Mouse (Mus musculus) midbrain, embryonic 15.5 days (tissue): Measurements from ENCODE around the gene Sbk2. TPM values are rescaled to one million over a fixed set of nuclear protein-coding genes. Genes with fewer than 3 reads are reported as not detected.
A peak's percentile ranks its signal among the peaks of the same experiment; 100 is the strongest.

Experiments used
- ATAC-seq: fragments of 200-750 bp; cut with Nextera tagmentation; replicated peaks from 2 replicates; pipeline ENCODE4 v1.8.0; 2017; ENCODE audit warnings: moderate TSS enrichment
- H3K27ac ChIP-seq: fragments of 300-500 bp; sonication (generic); 2 replicates; pipeline ENCODE4 v1.5.1; 2015; ENCODE audit warnings: mild to moderate bottlenecking, inconsistent platforms
- H3K27me3 ChIP-seq: fragments of 300-500 bp; sonication (generic); replicated peaks from 2 replicates; pipeline ENCODE4 v1.6.1; 2015; ENCODE audit warnings: inconsistent platforms
- H3K36me3 ChIP-seq: fragments of 300-500 bp; sonication (generic); replicated peaks from 2 replicates; pipeline ENCODE4 v1.6.1; 2015; ENCODE audit warnings: inconsistent platforms
- H3K4me1 ChIP-seq: fragments of 300-500 bp; sonication (generic); 2 replicates; pipeline ENCODE4 v1.6.1; 2015; ENCODE audit warnings: inconsistent platforms
- H3K4me2 ChIP-seq: fragments of 300-500 bp; sonication (generic); 2 replicates; pipeline ENCODE4 v1.6.1; 2015; ENCODE audit warnings: inconsistent platforms, mild to moderate bottlenecking, moderate library complexity
- H3K4me3 ChIP-seq: fragments of 300-500 bp; sonication (generic); 2 replicates; pipeline ENCODE4 v1.5.1; 2015; ENCODE audit warnings: mild to moderate bottlenecking, inconsistent platforms
- H3K9ac ChIP-seq: fragments of 300-500 bp; sonication (generic); 2 replicates; pipeline ENCODE4 v1.6.1; 2015; ENCODE audit warnings: mild to moderate bottlenecking, inconsistent platforms
- H3K9me3 ChIP-seq: fragments of 300-500 bp; sonication (generic); 2 replicates; pipeline ENCODE4 v1.6.1; 2016; ENCODE audit warnings: inconsistent platforms
- WGBS: fragments of 180-500 bp; shearing (Covaris S2); methylation state at CpG from one replicate; pipeline ENCODE4 v1.1.7; 2015; ENCODE audit warnings: mixed read lengths; 5-methylcytosine and 5-hydroxymethylcytosine counted together
- polyA plus RNA-seq: library from polyadenylated mRNA; unstranded; fragments of >200 nt; fragmentation: Nextera tagmentation; extraction: Ambion mirVana; gene quantifications from 2 replicates; pipeline ENCODE4 v1.2.1, GENCODE M21; 2015

Gene Sbk2
- polyA plus RNA-seq, 1 experiment from 2014 or later, result not detected

DNA sequence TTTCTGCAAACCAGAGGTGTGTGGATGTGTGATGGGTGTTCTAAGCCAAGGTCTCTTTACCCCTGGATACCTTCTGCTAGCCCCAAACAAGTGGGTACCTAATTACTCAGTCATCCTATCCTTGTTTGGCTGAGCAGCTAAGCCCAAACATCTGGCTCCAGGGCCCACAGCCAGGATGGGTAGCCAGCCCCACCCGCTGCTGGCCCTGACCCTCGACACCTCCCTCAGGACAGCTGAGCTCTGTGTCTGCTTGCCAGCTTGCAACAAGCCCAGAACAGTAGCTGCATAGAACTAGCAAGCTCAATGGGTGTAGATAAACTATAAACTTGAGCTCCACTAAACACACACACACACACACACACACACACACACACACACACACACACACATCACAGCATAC lies 16.4 kb downstream of the Sbk2 start:
- Histone ChIP-seq H3K4me3 (no peak overlapping the region), H3K27ac (no peak overlapping the region), H3K36me3 (no peaks in the 10 kb centered on the region), H3K27me3 (no peaks in the 10 kb centered on the region), H3K4me2 (no peak overlapping the region), H3K9ac (no peak overlapping the region), H3K4me1 (no peaks in the 10 kb centered on the region), H3K9me3 (no peaks in the 10 kb centered on the region)
- no peak for ATAC-seq
- 58% methylated on average over 2 of the region's 2 CpGs for whole genome bisulfite sequencing

DNA sequence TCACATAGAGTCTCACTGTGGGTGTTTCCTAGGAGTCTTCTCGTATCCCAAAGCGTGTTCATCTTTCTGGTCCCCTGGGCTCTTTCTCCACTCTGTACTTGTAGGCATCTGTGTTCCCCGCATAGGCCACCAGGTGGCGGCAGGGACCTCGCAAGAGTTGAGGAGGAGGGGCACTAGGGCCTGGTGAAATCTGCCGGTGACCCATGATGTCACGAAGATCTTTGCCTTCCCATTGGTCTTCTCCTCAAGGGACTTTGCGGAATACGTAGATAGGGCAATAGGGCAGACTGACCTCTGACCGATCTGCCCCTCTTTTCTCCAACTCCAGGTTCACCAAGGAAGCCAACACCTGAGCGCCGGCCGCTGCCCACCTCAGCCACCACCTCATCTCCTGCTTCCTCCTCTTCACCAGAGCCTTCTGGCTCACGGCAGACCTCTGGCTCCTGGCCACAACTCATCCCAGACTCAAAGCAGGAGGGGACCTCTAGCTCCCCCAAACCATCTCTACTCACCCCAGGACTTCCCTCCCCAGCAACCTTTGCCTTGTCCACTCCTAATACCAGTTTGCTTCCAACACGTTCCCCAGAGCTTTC lies 20.9 kb downstream of the Sbk2 start:
- Histone ChIP-seq H3K9ac (no peak overlapping the region), H3K27ac (no peak overlapping the region), H3K36me3 (no peaks in the 10 kb centered on the region), H3K4me3 (peak overlapping the region; percentile 36), H3K9me3 (no peaks in the 10 kb centered on the region), H3K27me3 (no peaks in the 10 kb centered on the region), H3K4me2 (peak overlapping the region; percentile 48), H3K4me1 (no peaks in the 10 kb centered on the region)
- ATAC-seq, result peak; percentile 67
- 20% methylated on average over 15 of the region's 15 CpGs for WGBS

GRCm38 (mm10) chr7:4942673-4943072 lies 21.5 kb downstream of the Sbk2 start:
- H3K9me3 ChIP-seq, result no peaks in the 10 kb centered on the region
- no peak overlapping the region for H3K4me2 ChIP-seq
- no peak overlapping the region for H3K27ac ChIP-seq
- 59% methylated on average over 5 of the region's 5 CpGs for WGBS
- no peak overlapping the region for H3K4me3 ChIP-seq
- no peaks in the 10 kb centered on the region for H3K4me1 ChIP-seq
- no peak overlapping the region for H3K9ac ChIP-seq
- H3K27me3 ChIP-seq, result no peaks in the 10 kb centered on the region
- no peak for ATAC-seq
- no peaks in the 10 kb centered on the region for H3K36me3 ChIP-seq

- no peaks in the 10 kb centered on the region for H3K4me1 ChIP-seq
- H3K36me3 ChIP-seq, result no peaks in the 10 kb centered on the region
- 22% methylated on average over 9 of the region's 9 CpGs for WGBS
- H3K4me2 ChIP-seq, result no peak overlapping the region
- no peak overlapping the region for H3K9ac ChIP-seq
- 0 out of 2 replicates have a peak, but pooled peaks have one; percentile 46 for ATAC-seq
- no peaks in the 10 kb centered on the region for H3K9me3 ChIP-seq
- no peak overlapping the region for H3K4me3 ChIP-seq
- no peak overlapping the region for H3K27ac ChIP-seq
- H3K27me3 ChIP-seq, result no peaks in the 10 kb centered on the region
These were observed 24.1 kb downstream of the Sbk2 start for GRCm38 (mm10) chr7:4940068-4940479.

DNA sequence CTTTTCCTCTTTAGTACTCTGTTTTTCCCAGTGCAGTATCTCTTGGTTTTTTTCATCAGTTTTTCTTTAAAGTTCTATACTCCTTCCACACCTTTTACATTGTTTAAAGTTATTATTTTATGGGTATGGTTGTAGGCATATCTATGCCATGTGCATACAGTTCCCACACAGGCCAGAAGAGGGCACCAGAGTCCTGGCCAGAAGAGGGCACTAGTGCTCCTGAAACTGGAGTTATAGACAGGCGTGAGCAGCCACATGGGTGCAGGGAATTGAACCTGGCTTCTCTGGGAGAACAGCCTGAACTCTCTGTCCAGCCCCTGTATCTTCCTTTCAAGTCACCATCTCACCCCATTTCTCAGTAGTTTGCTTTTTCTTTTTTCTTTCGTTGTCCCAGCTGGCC lies 25.8 kb downstream of the Sbk2 start:
- Histone ChIP-seq H3K9me3 (no peaks in the 10 kb centered on the region), H3K4me3 (no peak overlapping the region), H3K9ac (no peak overlapping the region), H3K4me1 (no peaks in the 10 kb centered on the region), H3K27me3 (no peaks in the 10 kb centered on the region), H3K27ac (no peak overlapping the region), H3K4me2 (no peak overlapping the region), H3K36me3 (no peaks in the 10 kb centered on the region)
- no peak for ATAC-seq
- 31% methylated on average over 2 of the region's 2 CpGs for WGBS

GRCm38 (mm10) chr7:4937392-4937791 lies 26.8 kb downstream of the Sbk2 start:
- no peak overlapping the region for H3K27ac ChIP-seq
- no peaks in the 10 kb centered on the region for H3K27me3 ChIP-seq
- no peaks in the 10 kb centered on the region for H3K36me3 ChIP-seq
- no peak for ATAC-seq
- no peak overlapping the region for H3K4me3 ChIP-seq
- no peak overlapping the region for H3K9ac ChIP-seq
- 82% methylated on average over 11 of the region's 11 CpGs for WGBS
- no peaks in the 10 kb centered on the region for H3K9me3 ChIP-seq
- H3K4me1 ChIP-seq, result no peaks in the 10 kb centered on the region
- no peak overlapping the region for H3K4me2 ChIP-seq

- Histone ChIP-seq H3K4me1 (no peaks in the 10 kb centered on the region), H3K36me3 (no peaks in the 10 kb centered on the region), H3K4me2 (no peak overlapping the region), H3K27me3 (no peaks in the 10 kb centered on the region), H3K9me3 (no peaks in the 10 kb centered on the region), H3K4me3 (no peak overlapping the region), H3K9ac (no peak overlapping the region), H3K27ac (no peak overlapping the region)
- ATAC-seq, result no peak
- WGBS, result 82% methylated on average over 10 of the region's 10 CpGs
These were observed 27.4 kb downstream of the Sbk2 start for GRCm38 (mm10) chr7:4936832-4937231.

GRCm38 (mm10) chr7:4934160-4934914 lies 29.9 kb downstream of the Sbk2 start:
- ATAC-seq, result no peak
- no peaks in the 10 kb centered on the region for H3K36me3 ChIP-seq
- 84% methylated on average over 4 of the region's 4 CpGs for WGBS
- H3K4me3 ChIP-seq, result no peak overlapping the region
- H3K9ac ChIP-seq, result no peak overlapping the region
- no peaks in the 10 kb centered on the region for H3K27me3 ChIP-seq
- no peaks in the 10 kb centered on the region for H3K4me1 ChIP-seq
- H3K27ac ChIP-seq, result no peak overlapping the region
- H3K4me2 ChIP-seq, result no peak overlapping the region
- no peaks in the 10 kb centered on the region for H3K9me3 ChIP-seq

- Histone ChIP-seq H3K9ac (no peak overlapping the region), H3K4me2 (no peak overlapping the region), H3K36me3 (no peaks in the 10 kb centered on the region), H3K9me3 (no peaks in the 10 kb centered on the region), H3K27me3 (no peaks in the 10 kb centered on the region), H3K4me3 (no peak overlapping the region), H3K4me1 (no peaks in the 10 kb centered on the region), H3K27ac (no peak overlapping the region)
- WGBS, result 81% methylated on average over 12 of the region's 12 CpGs
- no peak for ATAC-seq
These were observed 31.1 kb downstream of the Sbk2 start for GRCm38 (mm10) chr7:4933103-4933502.

GRCm38 (mm10) chr7:4928323-4928722 lies 35.9 kb downstream of the Sbk2 start:
- H3K27me3 ChIP-seq, result no peaks in the 10 kb centered on the region
- ATAC-seq, result no peak
- H3K9ac ChIP-seq, result no peak overlapping the region
- H3K4me2 ChIP-seq, result no peak overlapping the region
- no peak overlapping the region for H3K4me3 ChIP-seq
- H3K27ac ChIP-seq, result no peak overlapping the region
- peaks cover 32% of the 10 kb centered on the region for H3K4me1 ChIP-seq
- H3K36me3 ChIP-seq, result no peaks in the 10 kb centered on the region
- WGBS, result 90% methylated on average over 17 of the region's 17 CpGs
- no peaks in the 10 kb centered on the region for H3K9me3 ChIP-seq

DNA sequence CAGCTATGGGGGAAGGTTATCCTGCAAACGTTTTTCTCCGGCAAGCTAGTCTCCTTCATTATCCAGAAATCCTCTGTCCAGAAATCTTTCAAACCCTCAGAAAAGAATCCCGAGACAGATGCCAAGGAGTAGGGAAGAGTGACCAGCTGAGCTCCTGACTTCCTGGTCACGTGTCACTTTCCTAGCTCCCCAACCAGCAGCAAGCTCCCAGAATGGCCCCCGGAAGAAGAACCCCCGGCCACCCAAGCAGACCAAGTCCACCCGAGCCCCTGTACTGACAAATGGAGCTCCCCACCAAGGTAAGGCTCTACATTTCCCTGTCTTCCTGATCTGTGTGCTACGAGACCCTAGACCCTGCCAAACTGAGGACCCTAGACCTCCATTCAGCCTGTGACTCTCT lies 36.5 kb downstream of the Sbk2 start:
- no peak for ATAC-seq
- WGBS, result 61% methylated on average over 8 of the region's 8 CpGs
- Histone ChIP-seq H3K4me2 (no peak overlapping the region), H3K9me3 (no peaks in the 10 kb centered on the region), H3K36me3 (no peaks in the 10 kb centered on the region), H3K9ac (no peak overlapping the region), H3K27ac (no peak overlapping the region), H3K27me3 (no peaks in the 10 kb centered on the region), H3K4me3 (no peak overlapping the region), H3K4me1 (peaks cover 38% of the 10 kb centered on the region)

- no peak for ATAC-seq
- Histone ChIP-seq H3K36me3 (no peaks in the 10 kb centered on the region), H3K9me3 (no peaks in the 10 kb centered on the region), H3K4me3 (no peak overlapping the region), H3K4me2 (no peak overlapping the region), H3K9ac (no peak overlapping the region), H3K27me3 (no peaks in the 10 kb centered on the region), H3K27ac (no peak overlapping the region), H3K4me1 (peaks cover 42% of the 10 kb centered on the region)
- WGBS, result 73% methylated on average over 16 of the region's 16 CpGs
These were observed 37.4 kb downstream of the Sbk2 start for GRCm38 (mm10) chr7:4926849-4927248.
